Mouse (Mus musculus) intestine, postnatal 0 days (tissue): ENCODE results near the gene Axdnd1. TPM values are rescaled to one million over a fixed set of nuclear protein-coding genes. Genes with fewer than 3 reads are reported as not detected.

ENCODE experiments used
- ATAC-seq: fragments of 200-750 bp; cut with Nextera tagmentation; 2 replicates; pipeline ENCODE4 v1.8.0; 2017; ENCODE audit warnings: mild to moderate bottlenecking, moderate TSS enrichment, moderate library complexity
- H3K27ac ChIP-seq: fragments of 300-500 bp; sonication (generic); 2 replicates; pipeline ENCODE4 v1.5.1; 2014; ENCODE audit warnings: mild to moderate bottlenecking, low read depth, low read length, moderate library complexity
- H3K27me3 ChIP-seq: fragments of 300-500 bp; sonication (generic); replicated peaks from 2 replicates; pipeline ENCODE4 v1.6.1; 2014; ENCODE audit warnings: low read length, mixed read lengths; ENCODE audit not compliant: control insufficient read depth, insufficient read depth
- H3K36me3 ChIP-seq: fragments of 300-500 bp; sonication (generic); 2 replicates; pipeline ENCODE4 v1.6.1; 2014; ENCODE audit warnings: mild to moderate bottlenecking, moderate library complexity; ENCODE audit not compliant: control insufficient read depth, insufficient read depth
- H3K4me1 ChIP-seq: fragments of 300-500 bp; sonication (generic); replicated peaks from 2 replicates; pipeline ENCODE4 v1.6.1; 2014; ENCODE audit warnings: antibody characterized with exemption, low read length, mixed read lengths; ENCODE audit not compliant: control insufficient read depth, insufficient read depth
- H3K4me2 ChIP-seq: fragments of 300-500 bp; sonication (generic); replicated peaks from 2 replicates; pipeline ENCODE4 v1.6.1; 2014; ENCODE audit warnings: low read depth, mild to moderate bottlenecking, moderate library complexity
- H3K4me3 ChIP-seq: fragments of 300-500 bp; sonication (generic); 2 replicates; pipeline ENCODE4 v1.5.1; 2014; ENCODE audit warnings: low read depth, low read length
- H3K9ac ChIP-seq: fragments of 300-500 bp; sonication (generic); 2 replicates; pipeline ENCODE4 v1.6.1; 2014; ENCODE audit warnings: mild to moderate bottlenecking, low read depth, low read length
- H3K9me3 ChIP-seq: fragments of 300-500 bp; sonication (generic); 2 replicates; pipeline ENCODE4 v1.6.1; 2016; ENCODE audit warnings: mixed run types; ENCODE audit not compliant: control insufficient read depth
- CTCF ChIP-seq: sonication (generic); IDR thresholded peaks from 2 replicates; pipeline ENCODE4 v1.5.1; 2016; ENCODE audit warnings: low read depth, mild to moderate bottlenecking, control low read depth, antibody characterized with exemption, moderate library complexity
- WGBS: fragments of 180-500 bp; shearing (Covaris S2); extraction: QIAGEN DNeasy Blood & Tissue Kit; methylation state at CpG from one replicate; pipeline ENCODE4 v1.1.7; 2014; 5-methylcytosine and 5-hydroxymethylcytosine counted together
- polyA plus RNA-seq: library from polyadenylated mRNA; unstranded; fragments of >200 nt; fragmentation: Nextera tagmentation; extraction: Ambion mirVana; gene quantifications from 2 replicates; pipeline ENCODE4 v1.2.1, GENCODE M21; 2015

Gene Axdnd1
- polyA plus RNA-seq, 1 experiment from 2014 or later, result not detected

DNA sequence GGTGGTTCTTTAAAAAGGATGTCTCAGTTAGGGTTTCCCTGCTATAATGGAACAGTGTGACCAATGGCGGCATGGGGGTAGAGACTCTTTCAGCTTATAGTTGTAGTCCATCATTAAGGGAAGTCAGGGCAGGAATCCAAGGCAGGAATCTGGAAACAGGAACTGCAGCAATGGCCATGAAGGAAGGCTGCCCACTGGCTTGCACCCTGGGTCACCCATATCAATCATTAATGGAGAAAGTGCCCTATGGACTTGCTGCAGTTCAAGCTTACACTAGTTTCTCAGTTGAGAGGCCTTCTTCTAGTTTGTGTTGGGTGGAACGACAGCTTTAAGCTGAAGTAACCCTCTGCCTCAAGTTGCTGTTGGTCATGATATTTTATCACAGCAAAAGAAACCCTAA is 68.5 kb downstream of the Axdnd1 start:
- ATAC-seq, result no peak
- no peak overlapping the region for H3K27ac ChIP-seq
- no peak overlapping the region for H3K4me3 ChIP-seq
- no peaks in the 10 kb centered on the region for H3K4me1 ChIP-seq
- H3K9ac ChIP-seq, result no peak overlapping the region
- H3K4me2 ChIP-seq, result no peak overlapping the region
- TF ChIP-seq CTCF, result no peak
- no peaks in the 10 kb centered on the region for H3K36me3 ChIP-seq
- no peaks in the 10 kb centered on the region for H3K27me3 ChIP-seq
- WGBS, result 77% methylated on average over 2 of the region's 2 CpGs
- no peaks in the 10 kb centered on the region for H3K9me3 ChIP-seq

DNA sequence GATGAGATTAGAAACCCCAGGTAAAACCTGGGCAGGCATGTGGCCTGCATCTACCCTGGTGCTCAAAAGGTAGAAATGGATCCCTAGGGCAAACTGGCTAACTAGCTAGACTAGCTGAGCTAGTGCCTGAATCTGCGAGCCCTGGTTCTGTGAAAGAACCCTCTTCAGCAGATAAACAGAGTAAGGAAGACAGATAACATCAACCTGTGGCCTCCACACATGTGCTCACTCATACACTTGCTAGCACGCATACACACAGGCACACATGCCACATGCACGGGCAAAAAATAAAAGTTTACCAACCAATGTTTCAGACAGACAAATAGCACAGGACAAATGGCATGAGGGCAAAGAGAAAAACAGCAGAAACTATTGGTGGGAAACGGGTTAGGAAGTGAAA is 70.5 kb downstream of the Axdnd1 start:
- TF ChIP-seq CTCF, result no peak
- WGBS, result 81% methylated on average over 4 of the region's 4 CpGs
- ATAC-seq, result no peak
- H3K4me2 ChIP-seq, result no peak overlapping the region
- no peaks in the 10 kb centered on the region for H3K4me1 ChIP-seq
- no peaks in the 10 kb centered on the region for H3K9me3 ChIP-seq
- H3K27me3 ChIP-seq, result no peaks in the 10 kb centered on the region
- no peak overlapping the region for H3K27ac ChIP-seq
- H3K9ac ChIP-seq, result no peak overlapping the region
- no peak overlapping the region for H3K4me3 ChIP-seq
- H3K36me3 ChIP-seq, result no peaks in the 10 kb centered on the region

DNA sequence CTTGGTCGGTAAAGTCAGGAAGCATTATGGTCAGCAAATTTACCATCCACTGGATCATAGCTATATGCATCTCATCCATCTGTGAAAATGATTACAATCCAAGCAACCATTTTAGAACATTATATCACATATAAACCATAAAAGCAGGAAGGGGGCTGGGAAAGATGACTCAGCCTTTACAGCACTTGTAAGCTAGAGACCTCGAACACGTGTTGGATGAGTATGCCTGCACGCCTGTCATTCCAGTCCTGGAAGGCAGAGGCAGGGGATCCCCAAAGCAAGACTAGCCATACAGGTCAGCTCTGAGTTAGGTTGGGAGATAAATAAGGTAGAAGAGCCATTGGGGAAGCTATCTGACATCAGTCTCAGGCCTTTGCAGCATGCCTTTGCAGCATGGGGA is 71.9 kb downstream of the Axdnd1 start:
- Histone ChIP-seq H3K4me1 (no peaks in the 10 kb centered on the region), H3K36me3 (no peaks in the 10 kb centered on the region), H3K27me3 (no peaks in the 10 kb centered on the region), H3K9me3 (no peaks in the 10 kb centered on the region), H3K4me2 (no peak overlapping the region), H3K9ac (no peak overlapping the region), H3K27ac (no peak overlapping the region), H3K4me3 (no peak overlapping the region)
- no peak for TF ChIP-seq CTCF
- no peak for ATAC-seq
- WGBS, result 69% methylated on average over 4 of the region's 4 CpGs

- Histone ChIP-seq H3K4me1 (no peaks in the 10 kb centered on the region), H3K27ac (no peak overlapping the region), H3K27me3 (no peaks in the 10 kb centered on the region), H3K36me3 (no peaks in the 10 kb centered on the region), H3K9ac (no peak overlapping the region), H3K4me2 (no peak overlapping the region), H3K9me3 (no peaks in the 10 kb centered on the region), H3K4me3 (no peak overlapping the region)
- no peak for ATAC-seq
- 84% methylated on average over 4 of the region's 4 CpGs for WGBS
- no peak for TF ChIP-seq CTCF
Observed at GRCm38 (mm10) chr1:156345633-156346032, 75.3 kb downstream of the Axdnd1 start.

DNA sequence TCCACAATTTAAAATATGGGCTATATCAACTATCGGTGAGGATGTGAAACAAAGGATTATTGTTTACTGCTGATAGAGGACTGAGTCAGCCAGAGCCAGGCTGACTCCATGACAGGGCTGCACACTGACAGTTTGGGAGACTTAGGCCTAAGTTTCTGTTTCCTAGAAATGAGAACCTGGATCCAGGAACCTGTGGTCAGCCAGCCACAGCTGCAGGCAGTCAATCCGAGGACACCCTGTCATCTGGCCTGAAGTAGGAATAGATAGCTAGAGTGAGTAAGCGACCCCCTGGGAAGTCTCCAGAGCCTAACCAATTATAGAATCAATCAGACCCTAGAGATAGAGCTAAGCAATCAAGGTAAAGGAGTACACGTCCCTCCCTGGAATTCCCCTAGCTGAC is 76.5 kb downstream of the Axdnd1 start:
- Histone ChIP-seq H3K36me3 (no peaks in the 10 kb centered on the region), H3K4me1 (no peaks in the 10 kb centered on the region), H3K4me2 (no peak overlapping the region), H3K4me3 (no peak overlapping the region), H3K9ac (no peak overlapping the region), H3K9me3 (no peaks in the 10 kb centered on the region), H3K27me3 (no peaks in the 10 kb centered on the region), H3K27ac (no peak overlapping the region)
- no peak for TF ChIP-seq CTCF
- no peak for ATAC-seq
- 66% methylated on average over 4 of the region's 4 CpGs for WGBS

DNA sequence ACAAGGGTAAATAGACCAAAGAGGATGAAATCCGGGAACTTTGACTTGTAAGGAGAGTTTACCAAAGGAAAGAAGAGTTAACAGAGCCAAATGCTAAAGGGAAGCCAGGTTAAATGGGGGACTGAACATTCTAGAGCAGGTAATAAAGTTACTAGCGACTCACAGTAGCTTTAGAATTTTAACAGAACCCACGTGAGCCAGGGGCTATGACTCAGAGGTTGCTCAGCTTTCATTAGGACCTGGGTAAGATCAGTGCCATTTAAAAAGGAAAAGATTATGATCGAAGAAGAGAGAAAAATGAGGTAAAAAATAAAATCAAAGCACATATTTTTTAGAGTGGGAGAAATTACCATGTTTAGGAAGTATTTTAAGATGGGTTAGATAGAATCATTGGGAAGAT is 80.1 kb downstream of the Axdnd1 start:
- Histone ChIP-seq H3K27ac (no peak overlapping the region), H3K27me3 (no peaks in the 10 kb centered on the region), H3K36me3 (no peaks in the 10 kb centered on the region), H3K4me3 (no peak overlapping the region), H3K4me2 (no peak overlapping the region), H3K4me1 (no peaks in the 10 kb centered on the region), H3K9ac (no peak overlapping the region), H3K9me3 (no peaks in the 10 kb centered on the region)
- no peak for ATAC-seq
- 73% methylated on average over 4 of the region's 4 CpGs for WGBS
- no peak for TF ChIP-seq CTCF

DNA sequence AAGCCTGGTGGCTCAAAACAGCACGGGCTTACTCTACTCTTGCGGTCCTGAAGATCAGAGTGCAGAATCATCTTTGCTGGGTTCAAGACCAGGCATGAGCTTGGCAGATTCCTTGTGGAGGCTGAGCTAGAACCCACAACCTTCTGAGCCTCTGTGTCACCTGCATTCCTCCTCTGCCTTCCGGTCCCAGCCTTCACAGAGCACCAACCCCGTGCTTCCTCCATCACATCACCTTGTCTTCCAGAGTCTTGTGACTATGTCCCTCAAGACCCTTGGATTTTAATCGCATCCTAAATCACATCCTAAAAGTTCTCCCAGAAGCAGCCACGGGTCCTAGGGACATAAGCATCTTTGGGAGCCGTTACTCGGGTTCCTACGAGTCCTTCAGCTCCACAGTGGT is 97.8 kb downstream of the Axdnd1 start:
- Histone ChIP-seq H3K4me3 (no peak overlapping the region), H3K36me3 (no peaks in the 10 kb centered on the region), H3K4me2 (no peak overlapping the region), H3K27me3 (no peaks in the 10 kb centered on the region), H3K9ac (no peak overlapping the region), H3K9me3 (no peaks in the 10 kb centered on the region), H3K4me1 (no peaks in the 10 kb centered on the region), H3K27ac (no peak overlapping the region)
- WGBS, result 90% methylated on average over 9 of the region's 9 CpGs
- no peak for ATAC-seq
- TF ChIP-seq CTCF, result no peak
